Mouse (Mus musculus): ENCODE measurements at regions not wholly inside any gene's neighbourhood (a gene's known extent, or its start where the extent isn't known, plus 50 kb on each side); places are given as distances from the start of the nearest gene placed in this dataset.

GRCm38 (mm10) chr5:106170405-106170804, 287.6 kb downstream of the Barhl2 start:
- DNase-seq, result no peak

GRCm38 (mm10) chr5:106167556-106167955, 290.4 kb downstream of the Barhl2 start:
- no peak for DNase-seq

- DNase-seq, result no peak
Observed at GRCm38 (mm10) chr5:106166266-106166665, 289.9 kb downstream of the Zfp326 start.

- DNase-seq, result no peak
Observed at GRCm38 (mm10) chr5:106164190-106164589, 287.8 kb downstream of the Zfp326 start.

- no peak for DNase-seq
Observed at GRCm38 (mm10) chr5:106162981-106163653, 286.8 kb downstream of the Zfp326 start.

- DNase-seq, result no peak
Observed at GRCm38 (mm10) chr5:106139109-106139508, 262.7 kb downstream of the Zfp326 start.

- no peak for DNase-seq
Observed at GRCm38 (mm10) chr5:106122928-106123327, 246.6 kb downstream of the Zfp326 start.

GRCm38 (mm10) chr5:106119584-106119983, 243.2 kb downstream of the Zfp326 start:
- DNase-seq, result no peak

GRCm38 (mm10) chr5:106113186-106113585, 236.8 kb downstream of the Zfp326 start:
- no peak for DNase-seq

- DNase-seq, result no peak
Observed at GRCm38 (mm10) chr5:106108474-106108971, 232.2 kb downstream of the Zfp326 start.

GRCm38 (mm10) chr5:106102255-106102654, 225.9 kb downstream of the Zfp326 start:
- DNase-seq, result no peak

- DNase-seq, result no peak
Observed at GRCm38 (mm10) chr5:106098887-106099286, 222.5 kb downstream of the Zfp326 start.

- no peak for DNase-seq
Observed at GRCm38 (mm10) chr5:106089332-106089731, 213.0 kb downstream of the Zfp326 start.

GRCm38 (mm10) chr5:106088478-106089185, 212.3 kb downstream of the Zfp326 start:
- DNase-seq, result no peak

- DNase-seq, result no peak
Observed at GRCm38 (mm10) chr5:106083786-106084185, 207.4 kb downstream of the Zfp326 start.

GRCm38 (mm10) chr5:106082891-106083290, 206.5 kb downstream of the Zfp326 start:
- DNase-seq, result no peak

GRCm38 (mm10) chr5:106067124-106067551, 190.8 kb downstream of the Zfp326 start:
- DNase-seq, result no peak

- DNase-seq, result no peak
Observed at GRCm38 (mm10) chr5:106066706-106067105, 190.3 kb downstream of the Zfp326 start.

- DNase-seq, result no peak
Observed at GRCm38 (mm10) chr5:106064366-106064765, 188.0 kb downstream of the Zfp326 start.

GRCm38 (mm10) chr5:106062926-106063325, 186.6 kb downstream of the Zfp326 start:
- no peak for DNase-seq

GRCm38 (mm10) chr5:106056631-106057030, 180.3 kb downstream of the Zfp326 start:
- no peak for DNase-seq

- no peak for DNase-seq
Observed at GRCm38 (mm10) chr5:106055221-106055620, 178.9 kb downstream of the Zfp326 start.

- DNase-seq, result no peak
Observed at GRCm38 (mm10) chr5:106051026-106051425, 174.7 kb downstream of the Zfp326 start.

GRCm38 (mm10) chr5:106044878-106045585, 168.7 kb downstream of the Zfp326 start:
- no peak for DNase-seq
